Mouse (Mus musculus) urinary bladder, adult 18-20 months (tissue): Measurements from ENCODE around the gene Spns2.
"Not testable (repeated sequence)": the region's sequence is repeated elsewhere in the genome, so short reads cannot be mapped to it uniquely, and the experiment has no call there.

Source experiments
- DNase-seq, 2 experiments: peaks; one replicate each; pipeline ENCODE4 v3.0.0; 2022; ENCODE audit warnings: low spot score in 2 of 2, mixed read lengths in 2 of 2

Spns2 gene

GRCm38 (mm10) chr11:72473540-72473939 is 16.2 kb downstream of the Spns2 start:
- peak in 1 of 2 experiments; percentile 18 for DNase-seq

- DNase-seq = no peak
Measured at GRCm38 (mm10) chr11:72471381-72471780, 18.3 kb downstream of the Spns2 start.

GRCm38 (mm10) chr11:72470004-72470403 is 19.7 kb downstream of the Spns2 start:
- DNase-seq = no peak

- no peak for DNase-seq
Measured at GRCm38 (mm10) chr11:72469217-72469616, 20.5 kb downstream of the Spns2 start.

GRCm38 (mm10) chr11:72468525-72468924 is 21.2 kb downstream of the Spns2 start:
- no peak for DNase-seq

- DNase-seq = peak in 1 of 2 experiments; percentile 34
Measured at GRCm38 (mm10) chr11:72466694-72467507, 22.8 kb downstream of the Spns2 start.

GRCm38 (mm10) chr11:72465978-72466693 is 23.6 kb downstream of the Spns2 start:
- no peak for DNase-seq

GRCm38 (mm10) chr11:72464821-72465220 is 24.9 kb downstream of the Spns2 start:
- DNase-seq = no peak

GRCm38 (mm10) chr11:72461500-72461981 is 28.2 kb downstream of the Spns2 start:
- DNase-seq = no peak

GRCm38 (mm10) chr11:72458502-72458901 is 31.2 kb downstream of the Spns2 start:
- no peak for DNase-seq

- no peak for DNase-seq
Measured at GRCm38 (mm10) chr11:72457995-72458496, 31.7 kb downstream of the Spns2 start.

GRCm38 (mm10) chr11:72455694-72456093 is 34.0 kb downstream of the Spns2 start:
- no peak for DNase-seq

- no peak for DNase-seq
Measured at GRCm38 (mm10) chr11:72453105-72453953, 36.4 kb downstream of the Spns2 start.

GRCm38 (mm10) chr11:72452140-72452665 is 37.5 kb downstream of the Spns2 start:
- no peak for DNase-seq

GRCm38 (mm10) chr11:72447475-72447874 is 42.2 kb downstream of the Spns2 start:
- DNase-seq = no peak

GRCm38 (mm10) chr11:72446311-72447105 is 43.2 kb downstream of the Spns2 start:
- DNase-seq = no peak

GRCm38 (mm10) chr11:72440965-72441664 is 48.6 kb downstream of the Spns2 start, which contains the start of gene Mybbp1a:
Gene Mybbp1a, plus strand, starts transcription at chr11:72441355.
- DNase-seq = peak; percentile 97 to 99

- DNase-seq = not testable (repeated sequence)
Measured at GRCm38 (mm10) chr11:72440597-72440964, 49.1 kb downstream of the Spns2 start.

GRCm38 (mm10) chr11:72438411-72438810 is 51.3 kb downstream of the Spns2 start:
- DNase-seq = no peak
